Mouse (Mus musculus): Measurements from ENCODE around the gene Patl2. TPM values are rescaled to one million over a fixed set of nuclear protein-coding genes. Genes with fewer than 3 reads are reported as not detected.

The Patl2 gene
- polyA plus RNA-seq, 1 experiment from 2014 or later = not detected

DNA sequence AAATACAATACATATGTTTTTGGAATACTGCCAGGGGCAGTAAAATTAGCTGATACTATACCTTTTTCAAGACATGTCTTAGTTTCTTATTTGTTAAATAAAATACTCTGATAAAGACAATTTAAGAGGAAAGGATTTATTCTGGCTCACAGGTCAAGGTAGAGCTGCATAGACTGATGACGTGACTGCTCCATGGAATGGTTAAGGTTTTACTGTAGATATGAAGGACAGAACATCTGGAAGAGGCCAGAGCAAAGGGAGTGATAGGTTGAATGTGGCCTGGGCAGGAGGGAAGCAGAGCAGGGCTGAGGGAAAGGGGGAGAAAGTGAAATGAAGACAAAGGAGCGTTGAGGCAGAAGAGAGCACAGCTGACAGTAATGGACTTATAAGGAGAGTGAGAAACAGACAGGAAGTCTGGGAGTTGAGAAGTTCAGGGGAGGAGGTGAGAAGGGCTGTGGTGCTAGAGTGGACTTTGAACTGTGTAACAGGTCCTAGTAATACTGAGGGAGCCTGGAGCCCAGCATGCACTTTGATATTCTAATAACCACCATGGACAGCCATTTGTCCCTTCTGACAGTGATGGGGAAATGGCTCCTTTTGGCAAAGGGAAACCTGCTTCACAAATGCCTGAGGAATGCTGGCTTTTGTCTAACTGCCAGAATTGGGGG, 20.6 kb upstream of the Patl2 start:
- WGBS = 48% methylated on average over 2 of the region's 2 CpGs

DNA sequence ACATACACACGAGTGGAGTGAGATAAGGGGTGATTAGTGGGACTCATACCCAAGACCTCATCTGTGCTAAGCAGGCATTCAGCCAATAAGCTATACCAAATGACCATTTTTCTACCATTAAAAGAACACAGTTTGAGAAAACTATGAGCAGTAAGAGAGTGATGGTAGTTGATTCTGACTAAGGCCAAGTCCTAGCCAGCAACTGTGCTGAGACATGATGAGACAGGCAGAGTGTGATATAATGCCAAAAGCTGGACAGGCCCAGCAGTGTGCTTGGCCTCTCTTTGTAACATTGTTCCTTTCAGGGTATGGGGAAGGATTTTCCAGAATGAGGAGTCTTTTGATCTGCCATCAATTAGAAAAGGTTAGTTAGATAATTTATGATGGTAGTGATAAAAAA, 15.5 kb upstream of the Patl2 start:
- no peak overlapping the region for H3K4me3 ChIP-seq (ENCODE audit: control insufficient read depth in 1 of 2, insufficient read depth in 1 of 2, low read depth in 1 of 2, low read length in 2 of 2)
- H3K9me3 ChIP-seq (ENCODE audit: control insufficient read depth, low read length) = no peaks in the 10 kb centered on the region
- no peak overlapping the region for H3K27ac ChIP-seq (replicated peaks in 1 of 2; ENCODE audit: control insufficient read depth in 1 of 2, insufficient read depth in 1 of 2, low read depth in 2 of 2, low read length in 2 of 2)
- no peaks in the 10 kb centered on the region for H3K4me1 ChIP-seq (ENCODE audit: control insufficient read depth in 2 of 2, insufficient read depth in 2 of 2, low read length in 2 of 2)
- 32% methylated on average over 1 of the region's 1 CpGs for WGBS
- ATAC-seq (ENCODE audit: insufficient number of reproducible peaks, insufficient read depth, low FRiP score, low read depth) = no peak
- no peaks in the 10 kb centered on the region for H3K36me3 ChIP-seq (ENCODE audit: control insufficient read depth, insufficient read depth, low read length)
- H3K27me3 ChIP-seq (ENCODE audit: control insufficient read depth, insufficient read depth, low read length) = no peaks in the 10 kb centered on the region
- H3K4me2 ChIP-seq (ENCODE audit: low read length) = no peak overlapping the region
- H3K9ac ChIP-seq (ENCODE audit: low read length) = no peak overlapping the region

More for the DNA sequence above, 20.6 kb upstream of the Patl2 start:
- H3K27ac ChIP-seq (replicated peaks in 1 of 2; ENCODE audit: control insufficient read depth in 1 of 2, insufficient read depth in 1 of 2, low read depth in 2 of 2, low read length in 2 of 2) = no peak overlapping the region
- H3K27me3 ChIP-seq (ENCODE audit: control insufficient read depth, insufficient read depth, low read length) = no peaks in the 10 kb centered on the region
- no peaks in the 10 kb centered on the region; a peak in 1 of 4 replicates for H3K4me1 ChIP-seq (ENCODE audit: control insufficient read depth in 2 of 2, insufficient read depth in 2 of 2, low read length in 2 of 2)
- no peak overlapping the region for H3K9ac ChIP-seq (ENCODE audit: low read length)
- no peaks in the 10 kb centered on the region for H3K9me3 ChIP-seq (ENCODE audit: control insufficient read depth, low read length)
- H3K36me3 ChIP-seq (ENCODE audit: control insufficient read depth, insufficient read depth, low read length) = no peaks in the 10 kb centered on the region
- no peak overlapping the region for H3K4me2 ChIP-seq (ENCODE audit: low read length)
- ATAC-seq (ENCODE audit: insufficient number of reproducible peaks, insufficient read depth, low FRiP score, low read depth) = no peak
- H3K4me3 ChIP-seq (ENCODE audit: control insufficient read depth in 1 of 2, insufficient read depth in 1 of 2, low read depth in 1 of 2, low read length in 2 of 2) = no peak overlapping the region

DNA sequence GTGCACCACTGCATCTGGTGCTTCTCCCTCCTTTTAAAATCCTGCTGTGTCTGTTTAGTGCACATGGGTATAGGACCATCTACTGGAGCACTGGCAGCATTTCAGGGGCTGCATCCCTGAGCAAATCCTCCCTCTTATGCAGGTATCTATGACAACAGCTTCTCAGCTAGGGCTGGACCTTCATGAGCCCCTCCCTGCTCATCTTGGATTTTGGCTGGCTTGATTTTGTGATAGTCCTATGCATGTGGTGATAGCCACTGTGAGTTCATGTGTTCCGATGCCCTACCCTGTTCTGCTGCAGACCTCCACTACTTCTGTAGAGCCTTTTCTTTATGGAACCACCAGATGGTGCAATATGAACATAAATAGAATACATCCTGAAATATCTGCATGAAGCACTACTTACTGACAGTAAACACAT, 8.5 kb upstream of the Patl2 start:
- Histone ChIP-seq H3K4me3 (ENCODE audit: control insufficient read depth in 1 of 2, insufficient read depth in 1 of 2, low read depth in 1 of 2, low read length in 2 of 2) (no peak overlapping the region), H3K27me3 (ENCODE audit: control insufficient read depth, insufficient read depth, low read length) (no peaks in the 10 kb centered on the region), H3K36me3 (ENCODE audit: control insufficient read depth, insufficient read depth, low read length) (no peaks in the 10 kb centered on the region), H3K9me3 (ENCODE audit: control insufficient read depth, low read length) (no peaks in the 10 kb centered on the region), H3K9ac (ENCODE audit: low read length) (no peak overlapping the region), H3K4me1 (ENCODE audit: control insufficient read depth in 2 of 2, insufficient read depth in 2 of 2, low read length in 2 of 2) (no peaks in the 10 kb centered on the region), H3K27ac (replicated peaks in 1 of 2; ENCODE audit: control insufficient read depth in 1 of 2, insufficient read depth in 1 of 2, low read depth in 2 of 2, low read length in 2 of 2) (no peak overlapping the region), H3K4me2 (ENCODE audit: low read length) (no peak overlapping the region)
- 59% methylated on average over 1 of the region's 1 CpGs for WGBS
- no peak for ATAC-seq (ENCODE audit: insufficient number of reproducible peaks, insufficient read depth, low FRiP score, low read depth)

DNA sequence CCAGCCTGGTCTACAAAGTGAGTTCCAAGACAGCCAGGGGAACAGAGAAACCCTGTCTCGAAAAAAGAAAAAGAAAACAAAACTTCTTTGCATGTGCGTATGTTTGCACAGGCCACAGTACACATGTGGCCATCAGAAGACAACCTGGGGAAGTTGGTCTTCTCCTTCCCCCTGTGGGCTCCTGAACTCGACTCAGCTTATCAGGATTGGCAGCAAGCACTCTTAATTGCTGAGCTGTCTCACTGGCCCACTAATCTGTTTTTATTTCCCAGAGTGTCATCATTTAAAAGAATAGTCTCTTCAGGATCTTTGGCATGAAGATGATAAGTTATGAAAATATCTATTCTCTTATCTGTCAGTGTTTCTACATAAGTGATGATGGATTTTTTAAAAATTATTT, 5.9 kb upstream of the Patl2 start:
- ATAC-seq (ENCODE audit: insufficient number of reproducible peaks, insufficient read depth, low FRiP score, low read depth) = no peak
- WGBS = 58% methylated on average over 3 of the region's 3 CpGs
- H3K4me1 ChIP-seq (ENCODE audit: control insufficient read depth in 2 of 2, insufficient read depth in 2 of 2, low read length in 2 of 2) = no peaks in the 10 kb centered on the region
- no peak overlapping the region for H3K27ac ChIP-seq (replicated peaks in 1 of 2; ENCODE audit: control insufficient read depth in 1 of 2, insufficient read depth in 1 of 2, low read depth in 2 of 2, low read length in 2 of 2)
- no peak overlapping the region for H3K9ac ChIP-seq (ENCODE audit: low read length)
- no peaks in the 10 kb centered on the region for H3K36me3 ChIP-seq (ENCODE audit: control insufficient read depth, insufficient read depth, low read length)
- H3K4me3 ChIP-seq (ENCODE audit: control insufficient read depth in 1 of 2, insufficient read depth in 1 of 2, low read depth in 1 of 2, low read length in 2 of 2) = no peak overlapping the region
- no peaks in the 10 kb centered on the region for H3K27me3 ChIP-seq (ENCODE audit: control insufficient read depth, insufficient read depth, low read length)
- H3K9me3 ChIP-seq (ENCODE audit: control insufficient read depth, low read length) = no peaks in the 10 kb centered on the region
- no peak overlapping the region for H3K4me2 ChIP-seq (ENCODE audit: low read length)

DNA sequence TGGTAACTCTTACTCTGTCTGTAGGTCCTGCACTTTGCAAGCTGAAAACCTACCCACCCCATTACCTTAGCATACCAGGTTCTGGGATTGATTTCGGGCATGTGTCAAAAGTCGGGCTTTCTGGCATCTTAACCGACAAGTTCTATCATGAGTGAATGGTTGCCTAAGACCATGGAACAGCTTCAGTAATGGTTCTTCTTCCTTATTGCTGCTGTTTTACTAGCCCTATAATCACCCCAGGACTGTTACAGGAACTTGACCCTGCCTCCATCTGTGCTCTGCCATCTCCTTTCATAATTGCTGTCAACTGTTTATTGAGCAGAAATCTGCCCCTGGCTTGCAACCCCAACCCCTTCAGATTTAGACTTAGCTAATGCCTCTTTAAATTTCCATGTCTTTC, 762 bp upstream of the Patl2 start:
- no peak overlapping the region for H3K4me3 ChIP-seq (ENCODE audit: control insufficient read depth in 1 of 2, insufficient read depth in 1 of 2, low read depth in 1 of 2, low read length in 2 of 2)
- H3K9me3 ChIP-seq (ENCODE audit: control insufficient read depth, low read length) = no peaks in the 10 kb centered on the region
- WGBS = 86% methylated on average over 3 of the region's 3 CpGs
- no peaks in the 10 kb centered on the region for H3K27me3 ChIP-seq (ENCODE audit: control insufficient read depth, insufficient read depth, low read length)
- no peak overlapping the region for H3K4me2 ChIP-seq (ENCODE audit: low read length)
- H3K27ac ChIP-seq (replicated peaks in 1 of 2; ENCODE audit: control insufficient read depth in 1 of 2, insufficient read depth in 1 of 2, low read depth in 2 of 2, low read length in 2 of 2) = no peak overlapping the region
- no peaks in the 10 kb centered on the region for H3K4me1 ChIP-seq (ENCODE audit: control insufficient read depth in 2 of 2, insufficient read depth in 2 of 2, low read length in 2 of 2)
- ATAC-seq (ENCODE audit: insufficient number of reproducible peaks, insufficient read depth, low FRiP score, low read depth) = no peak
- H3K9ac ChIP-seq (ENCODE audit: low read length) = no peak overlapping the region
- H3K36me3 ChIP-seq (ENCODE audit: control insufficient read depth, insufficient read depth, low read length) = no peaks in the 10 kb centered on the region

DNA sequence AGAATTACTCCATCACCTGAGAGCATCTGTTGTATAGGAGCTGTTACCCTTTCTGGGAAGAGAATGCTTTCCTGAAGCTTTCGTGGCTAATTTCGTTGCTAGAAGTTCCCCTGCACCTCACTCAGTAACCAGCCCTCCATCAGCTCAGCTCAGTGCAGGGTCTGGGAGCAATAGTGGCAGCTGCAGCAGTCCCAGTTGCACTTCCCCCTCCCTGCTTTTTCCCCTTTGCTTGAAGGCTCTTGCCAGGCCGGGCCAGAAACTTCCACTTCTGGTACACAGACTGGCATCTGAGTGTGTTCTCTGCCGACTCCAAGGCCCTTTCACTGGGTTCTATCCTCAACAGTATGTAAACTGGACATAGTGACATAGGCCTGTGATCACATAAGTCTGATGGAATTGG, 903 bp downstream of the Patl2 start:
- Histone ChIP-seq H3K9ac (ENCODE audit: low read length) (no peak overlapping the region), H3K4me2 (ENCODE audit: low read length) (no peak overlapping the region), H3K4me1 (ENCODE audit: control insufficient read depth in 2 of 2, insufficient read depth in 2 of 2, low read length in 2 of 2) (no peaks in the 10 kb centered on the region), H3K27me3 (ENCODE audit: control insufficient read depth, insufficient read depth, low read length) (no peaks in the 10 kb centered on the region), H3K36me3 (ENCODE audit: control insufficient read depth, insufficient read depth, low read length) (no peaks in the 10 kb centered on the region), H3K27ac (replicated peaks in 1 of 2; ENCODE audit: control insufficient read depth in 1 of 2, insufficient read depth in 1 of 2, low read depth in 2 of 2, low read length in 2 of 2) (no peak overlapping the region), H3K4me3 (ENCODE audit: control insufficient read depth in 1 of 2, insufficient read depth in 1 of 2, low read depth in 1 of 2, low read length in 2 of 2) (no peak overlapping the region), H3K9me3 (ENCODE audit: control insufficient read depth, low read length) (no peaks in the 10 kb centered on the region)
- 83% methylated on average over 4 of the region's 4 CpGs for WGBS
- no peak for ATAC-seq (ENCODE audit: insufficient number of reproducible peaks, insufficient read depth, low FRiP score, low read depth)

DNA sequence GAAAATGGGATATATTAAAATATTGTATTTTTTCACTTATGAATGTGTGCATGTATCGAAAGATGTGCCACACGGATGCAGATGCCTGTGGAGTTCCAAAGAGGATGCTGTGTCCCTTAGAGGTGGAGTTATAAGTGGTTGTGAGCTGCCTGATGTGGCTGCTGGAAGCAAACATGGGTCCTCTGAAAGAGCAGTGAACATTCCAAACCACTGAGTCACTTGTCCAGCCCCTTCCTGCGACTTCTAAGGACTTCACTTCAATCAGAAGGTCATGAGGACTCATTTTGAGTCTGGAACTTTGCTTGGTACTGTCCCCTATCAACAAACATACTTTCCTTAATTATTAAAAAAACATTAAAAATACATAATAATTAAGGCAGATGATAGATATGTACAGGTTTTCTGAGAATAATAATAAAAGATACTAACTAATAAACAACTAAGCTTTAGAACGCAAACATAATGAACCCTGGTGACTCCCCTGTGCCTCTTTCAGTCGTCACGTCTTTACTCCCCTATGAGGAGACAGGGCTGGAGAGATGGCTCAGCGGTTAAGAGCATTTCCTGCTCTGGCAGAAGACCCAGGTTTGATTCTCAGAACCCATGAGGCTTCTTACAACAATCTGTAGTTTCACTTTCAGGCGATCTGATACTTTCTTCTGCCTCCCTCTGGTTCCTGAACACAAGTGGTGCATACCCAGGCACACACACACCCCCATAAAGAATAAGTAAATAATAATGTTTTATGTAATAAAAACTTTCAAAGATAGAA, 5.8 kb downstream of the Patl2 start:
- WGBS = 64% methylated on average over 8 of the region's 8 CpGs
- Histone ChIP-seq H3K27me3 (ENCODE audit: control insufficient read depth, insufficient read depth, low read length) (no peaks in the 10 kb centered on the region), H3K36me3 (ENCODE audit: control insufficient read depth, insufficient read depth, low read length) (no peaks in the 10 kb centered on the region), H3K4me1 (ENCODE audit: control insufficient read depth in 2 of 2, insufficient read depth in 2 of 2, low read length in 2 of 2) (no peaks in the 10 kb centered on the region), H3K9ac (ENCODE audit: low read length) (no peak overlapping the region), H3K9me3 (ENCODE audit: control insufficient read depth, low read length) (no peaks in the 10 kb centered on the region), H3K27ac (replicated peaks in 1 of 2; ENCODE audit: control insufficient read depth in 1 of 2, insufficient read depth in 1 of 2, low read depth in 2 of 2, low read length in 2 of 2) (no peak overlapping the region), H3K4me2 (ENCODE audit: low read length) (no peak overlapping the region), H3K4me3 (ENCODE audit: control insufficient read depth in 1 of 2, insufficient read depth in 1 of 2, low read depth in 1 of 2, low read length in 2 of 2) (no peak overlapping the region)
- no peak for ATAC-seq (ENCODE audit: insufficient number of reproducible peaks, insufficient read depth, low FRiP score, low read depth)

Measured in heart, embryonic 14.5 days (tissue).